Mouse (Mus musculus) embryo, embryonic 11 days (tissue): ENCODE results near the gene Prkcd.
A peak's percentile ranks its signal among the peaks of the same experiment; 100 is the strongest.

ENCODE experiments used
- DNase-seq: peaks from one replicate; pipeline ENCODE4 v3.0.0-alpha.2; 2015

The Prkcd gene

DNA sequence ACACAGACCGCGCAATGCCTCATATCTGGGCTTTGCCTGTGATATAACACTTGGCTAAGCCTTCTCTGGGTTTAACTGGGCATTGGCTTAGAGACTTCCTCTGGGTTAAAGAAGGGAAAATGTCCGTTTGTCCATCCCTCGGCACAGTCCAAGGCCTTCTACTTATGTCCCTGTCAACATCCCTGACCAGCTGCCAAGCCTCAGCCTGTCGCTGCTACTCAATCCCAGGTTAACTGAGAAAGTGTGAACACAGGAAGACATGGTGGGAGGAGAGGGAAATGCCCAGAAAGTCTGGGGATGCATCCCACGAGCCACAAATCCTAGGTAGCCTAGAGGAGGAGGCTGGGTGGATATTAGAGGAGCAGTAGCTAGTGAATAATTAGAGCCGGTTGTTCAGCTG is 7.7 kb upstream of the Prkcd start:
- DNase-seq: no peak

DNA sequence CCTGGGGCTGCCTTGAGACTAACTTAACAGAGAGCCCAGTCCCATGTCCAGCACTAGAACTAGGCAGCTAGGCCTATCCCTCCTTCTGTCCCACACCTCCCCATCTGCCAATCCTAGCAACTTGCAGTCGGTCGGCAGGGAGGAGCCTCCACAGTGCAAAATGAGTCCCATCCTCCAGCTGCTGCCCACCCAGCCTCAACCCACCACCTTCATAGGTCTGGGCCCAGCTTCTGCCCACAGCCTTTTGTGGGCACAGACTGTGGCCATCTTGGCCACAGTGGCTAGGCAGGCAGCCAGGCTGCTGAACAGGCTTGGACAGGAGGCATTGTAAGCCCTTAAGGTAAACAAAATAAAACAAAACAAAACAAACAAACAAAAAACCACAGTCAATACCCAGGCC is 5.8 kb upstream of the Prkcd start:
- DNase-seq: no peak

DNA sequence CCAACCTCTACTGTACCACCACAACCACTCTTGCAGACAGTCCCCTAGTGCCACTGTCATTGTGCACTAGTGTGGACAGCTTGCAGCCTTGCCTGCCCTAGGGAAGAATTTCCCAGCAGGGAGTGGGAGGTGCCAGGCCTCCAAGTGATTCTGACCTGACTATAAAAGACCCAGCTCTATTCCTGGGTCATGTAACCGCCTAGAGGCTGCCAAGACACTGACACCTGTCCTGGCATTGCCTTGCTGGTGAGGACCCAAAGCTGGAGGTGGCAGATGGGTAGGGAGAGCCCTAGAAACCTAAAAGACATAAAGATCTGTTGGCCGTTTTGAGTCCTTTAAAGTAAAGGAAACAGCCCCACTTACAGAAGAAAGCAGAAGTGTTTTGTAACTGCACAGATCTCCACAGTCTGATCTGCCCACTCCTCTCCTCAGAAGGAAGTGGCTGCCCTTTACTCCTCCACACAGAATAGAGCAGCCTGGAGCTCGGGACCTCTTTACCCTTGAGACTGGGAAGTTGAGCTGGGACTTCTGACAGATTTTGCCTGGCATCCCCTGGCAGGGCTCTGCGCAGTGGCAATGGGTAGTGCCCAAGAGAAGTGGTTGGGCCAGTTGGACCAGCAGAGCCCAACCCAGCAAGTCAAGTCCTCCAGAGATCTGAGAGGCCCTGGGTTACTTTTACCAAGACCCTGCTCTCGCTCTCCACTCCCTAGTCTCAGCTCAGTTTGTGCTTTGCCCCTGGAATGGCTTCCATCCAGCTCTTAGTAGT is 5.0 kb upstream of the Prkcd start:
- DNase-seq: no peak

DNA sequence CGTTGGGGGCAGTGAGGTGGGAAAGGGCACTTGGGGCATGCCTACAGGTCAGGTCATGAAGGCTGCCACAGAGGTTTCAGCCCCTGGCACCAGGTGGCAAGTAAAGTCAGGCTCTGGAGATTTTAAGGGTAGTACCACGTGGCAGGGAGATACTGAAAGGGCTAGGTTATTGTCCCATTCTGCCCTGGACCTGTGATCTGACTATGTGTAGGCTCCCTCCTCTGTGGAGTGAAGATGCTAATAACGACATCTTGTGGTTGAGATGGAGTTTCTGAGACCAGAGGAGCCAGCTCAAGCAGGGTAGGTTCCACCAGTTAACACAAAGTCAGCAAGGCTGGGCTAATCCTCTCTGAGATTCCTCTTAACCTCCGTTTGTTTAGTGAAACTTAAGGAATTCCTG is 3.8 kb upstream of the Prkcd start:
- no peak for DNase-seq

DNA sequence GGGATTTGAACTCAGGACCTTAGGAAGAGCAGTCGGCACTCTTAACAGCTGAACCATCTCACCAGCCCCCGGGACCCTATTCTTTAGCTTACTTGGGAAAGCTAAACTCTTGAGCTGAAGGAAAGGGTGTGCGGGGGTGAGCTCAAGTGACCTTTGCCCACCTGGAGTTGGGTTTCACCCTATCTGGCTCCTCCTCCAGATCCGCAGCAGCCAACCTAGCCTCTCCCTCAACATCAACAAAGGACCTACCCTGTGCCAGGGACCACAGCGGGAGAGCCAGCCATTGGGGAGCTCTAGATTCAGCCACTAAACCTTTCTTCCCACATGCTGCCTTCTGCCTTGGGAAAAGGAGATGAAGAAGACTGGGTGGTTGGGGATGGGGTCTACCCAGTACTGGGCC is 2.2 kb upstream of the Prkcd start:
- no peak for DNase-seq

DNA sequence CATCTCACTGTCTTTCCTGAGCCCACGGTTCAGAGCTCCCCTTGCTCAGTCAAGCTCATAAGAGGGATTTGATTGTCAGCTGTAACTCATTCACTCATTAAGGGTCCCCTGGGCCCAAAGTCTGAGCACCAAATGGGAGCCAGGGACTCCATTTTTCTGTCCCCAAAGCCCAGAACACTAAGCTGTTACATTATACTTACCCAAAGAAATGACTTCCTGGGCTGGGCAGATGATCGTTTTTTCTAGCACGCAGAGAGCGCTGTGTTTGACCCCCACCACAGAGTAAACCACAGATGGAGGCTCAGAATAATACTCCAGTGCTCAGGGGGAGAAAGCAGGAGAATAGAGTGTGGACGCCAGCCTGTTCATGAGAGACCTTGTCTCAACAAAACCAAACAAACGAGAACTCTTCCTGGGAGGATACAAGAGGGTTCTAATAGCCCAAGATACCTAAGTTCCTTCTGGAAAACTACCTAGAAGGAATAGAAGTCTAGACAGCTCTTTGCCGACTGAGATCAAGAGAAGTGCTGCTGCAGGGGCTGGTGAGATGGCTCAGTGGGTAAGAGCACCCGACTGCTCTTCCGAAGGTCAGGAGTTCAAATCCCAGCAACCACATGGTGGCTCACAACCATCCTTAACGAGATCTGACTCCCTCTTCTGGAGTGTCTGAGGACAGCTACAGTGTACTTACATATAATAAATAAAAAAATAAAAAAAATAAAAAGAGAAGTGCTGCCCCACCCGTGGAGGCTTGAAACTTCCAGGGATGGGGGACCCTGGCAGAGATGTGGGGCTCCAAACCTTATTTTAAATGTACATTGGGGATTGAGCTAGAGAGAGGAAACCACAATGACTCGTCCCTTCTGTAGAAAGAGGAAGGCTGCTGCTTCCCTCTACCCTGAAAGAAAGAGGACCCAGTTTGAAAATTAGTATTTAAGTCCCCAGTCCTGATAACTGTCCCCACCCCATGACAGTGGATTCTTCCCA is 1.0 kb upstream of the Prkcd start:
- DNase-seq: no peak

DNA sequence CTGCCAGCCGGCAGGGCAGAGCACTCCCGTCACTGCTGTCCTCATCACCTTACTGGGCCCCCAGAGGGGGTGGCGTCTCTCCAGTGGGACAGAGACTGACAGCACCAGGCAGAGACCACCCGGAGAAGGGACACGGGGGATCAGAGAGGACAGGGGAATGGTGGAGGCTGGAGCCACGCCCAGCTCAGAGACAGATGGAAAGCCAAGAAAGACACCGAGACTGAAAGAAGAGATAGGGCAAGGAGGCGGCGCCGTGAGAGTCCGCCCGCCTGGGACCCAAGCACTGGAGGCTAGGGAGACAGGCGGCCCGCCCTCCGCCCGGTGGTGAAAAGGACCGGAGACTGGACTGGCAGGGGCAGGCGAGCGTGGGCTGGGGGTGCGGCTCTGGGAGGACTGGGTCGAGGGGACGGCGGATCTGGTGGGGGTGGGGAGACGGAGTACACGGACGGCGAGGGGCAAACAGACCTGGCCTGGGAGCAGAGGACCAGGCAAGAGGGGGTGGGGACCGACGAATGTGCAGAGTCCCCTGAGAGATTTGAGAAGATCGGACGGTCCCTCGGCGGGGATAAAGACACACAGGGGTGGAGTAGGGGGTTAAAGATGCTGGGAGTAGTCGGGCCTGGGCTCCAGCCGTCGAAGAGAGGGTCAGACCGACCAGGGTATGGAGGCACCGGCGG is 741 bp downstream of the Prkcd start:
- DNase-seq: peak; percentile 72

DNA sequence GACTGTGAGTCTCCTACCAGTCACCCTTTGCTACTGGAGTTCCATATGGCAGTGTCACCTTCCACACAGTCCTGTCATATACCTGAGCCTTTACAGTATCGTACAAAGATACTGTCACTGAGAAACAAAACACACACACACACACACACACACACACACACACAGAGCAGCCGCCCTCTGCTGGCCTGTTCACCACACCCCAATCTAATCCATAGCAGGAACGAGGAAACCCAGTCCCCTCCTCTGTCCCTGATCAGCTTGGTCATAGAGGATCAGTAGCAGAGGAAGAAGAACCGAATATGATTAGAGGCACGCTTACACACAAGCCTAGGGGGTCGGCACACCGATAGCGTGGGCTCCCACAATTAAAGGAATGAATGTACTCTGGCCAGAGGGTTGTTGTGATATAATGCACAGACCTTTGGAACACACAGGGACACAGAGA is 1.7 kb downstream of the Prkcd start:
- DNase-seq: no peak

DNA sequence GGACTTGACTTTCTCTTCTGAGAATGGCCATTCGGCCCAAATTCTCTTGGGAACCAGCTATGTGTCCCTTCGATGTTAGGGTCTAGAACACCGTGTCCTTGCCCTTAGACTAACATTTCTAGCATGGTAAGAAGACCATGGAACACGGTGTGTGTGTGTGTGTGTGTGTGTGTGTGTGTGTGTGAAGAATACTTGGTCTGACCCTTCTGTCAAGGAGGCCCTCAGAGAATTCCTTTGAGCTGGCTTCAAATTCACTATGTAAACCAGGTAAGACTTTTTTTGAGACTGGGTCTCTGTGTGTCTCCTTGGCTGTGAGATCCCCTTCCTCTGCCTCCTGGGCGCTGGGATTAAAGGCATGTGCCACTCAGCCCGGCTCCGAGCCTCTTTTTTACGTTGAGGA is 3.5 kb downstream of the Prkcd start:
- no peak for DNase-seq

DNA sequence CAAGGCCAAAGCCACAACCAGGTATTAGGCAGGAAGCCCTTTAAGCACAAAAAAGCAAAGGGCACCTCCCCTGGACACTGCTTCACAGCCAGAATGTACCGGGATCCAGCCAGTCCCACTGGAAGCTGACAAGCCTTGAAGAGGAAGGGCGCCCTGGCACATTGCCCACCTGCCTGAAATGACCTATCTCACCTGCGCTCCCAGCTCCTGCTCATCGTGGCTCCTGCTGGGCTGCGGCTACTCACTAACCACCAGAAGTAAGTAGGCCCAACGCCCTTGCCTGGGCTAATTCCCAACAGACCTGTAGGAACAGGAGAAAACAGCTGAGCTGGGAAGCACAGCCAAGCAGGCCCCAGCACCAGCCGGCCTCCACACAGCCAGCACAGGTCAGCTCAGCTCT is 3.9 kb downstream of the Prkcd start:
- no peak for DNase-seq

DNA sequence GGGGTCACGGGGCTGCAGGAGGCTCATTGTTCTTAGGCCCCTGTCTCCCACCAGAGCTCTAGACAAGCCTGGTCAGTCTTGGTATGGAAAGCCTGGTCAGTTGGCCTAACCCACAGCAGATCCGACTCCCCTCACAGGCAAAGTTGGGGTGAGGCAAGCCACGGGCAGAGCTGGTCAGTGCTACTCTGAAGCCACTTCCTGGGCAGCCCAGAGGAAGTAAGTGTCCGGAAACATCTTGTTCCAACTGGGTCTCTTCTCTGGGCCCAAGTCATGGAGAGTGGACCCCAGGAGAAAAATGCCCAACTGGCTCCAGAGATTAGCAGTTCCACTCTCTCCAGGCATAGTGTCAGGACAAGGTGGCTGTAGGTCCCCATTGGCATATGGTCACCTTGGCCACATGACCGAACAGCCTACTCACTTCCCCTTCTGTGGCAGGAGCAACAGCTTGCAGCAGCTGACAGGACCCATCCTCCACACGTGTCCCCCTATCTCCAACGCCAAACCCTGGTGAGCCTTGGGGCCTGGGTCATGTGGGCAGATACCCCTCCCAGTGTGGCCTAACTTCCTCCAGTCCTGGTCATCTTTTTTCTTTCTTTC is 5.9 kb downstream of the Prkcd start:
- DNase-seq: no peak

DNA sequence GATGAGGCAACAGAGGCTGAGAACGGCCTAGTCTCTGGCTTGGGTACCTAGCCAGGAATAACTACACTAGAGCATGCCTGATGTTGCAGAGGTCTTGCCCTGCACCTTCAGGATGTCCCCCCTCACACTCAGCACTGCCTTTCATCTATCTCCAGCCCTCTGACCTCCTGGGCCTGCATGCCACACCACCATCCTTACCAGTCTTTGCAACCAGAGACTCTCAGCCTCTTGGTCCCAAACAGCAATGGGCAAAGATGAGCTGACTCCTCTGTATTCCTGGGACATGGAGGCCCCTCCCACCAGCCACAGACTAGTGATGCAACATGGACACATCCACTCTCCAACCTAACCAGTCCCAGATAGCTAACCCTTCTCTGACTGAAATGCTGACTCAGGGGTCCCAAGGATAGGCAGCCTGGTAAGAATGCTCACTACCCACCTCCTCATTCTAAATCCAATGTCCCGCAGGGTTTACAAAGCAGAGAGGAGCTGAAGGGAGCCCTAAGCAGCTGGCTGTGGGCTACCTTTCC is 7.2 kb downstream of the Prkcd start:
- DNase-seq: no peak

DNA sequence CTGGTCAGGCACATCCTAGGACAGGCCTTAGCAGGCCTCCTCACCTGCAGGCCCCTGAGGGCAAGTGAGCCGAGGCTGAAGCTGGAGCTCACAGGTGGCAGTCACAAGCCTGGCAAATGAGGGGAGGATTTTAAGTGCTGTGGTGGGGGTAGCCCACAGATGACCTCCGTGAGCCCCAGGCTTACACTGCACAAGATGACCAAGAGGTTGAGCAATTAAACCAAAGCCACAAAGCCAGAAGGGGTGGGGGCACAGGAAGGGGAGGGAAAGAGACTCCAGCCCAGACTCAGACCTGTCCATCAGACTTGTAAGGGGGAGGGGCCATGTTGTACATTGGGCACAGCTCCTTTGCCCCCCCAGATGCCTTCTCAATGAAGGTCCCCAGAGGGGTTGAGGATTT is 9.3 kb downstream of the Prkcd start:
- DNase-seq: no peak

DNA sequence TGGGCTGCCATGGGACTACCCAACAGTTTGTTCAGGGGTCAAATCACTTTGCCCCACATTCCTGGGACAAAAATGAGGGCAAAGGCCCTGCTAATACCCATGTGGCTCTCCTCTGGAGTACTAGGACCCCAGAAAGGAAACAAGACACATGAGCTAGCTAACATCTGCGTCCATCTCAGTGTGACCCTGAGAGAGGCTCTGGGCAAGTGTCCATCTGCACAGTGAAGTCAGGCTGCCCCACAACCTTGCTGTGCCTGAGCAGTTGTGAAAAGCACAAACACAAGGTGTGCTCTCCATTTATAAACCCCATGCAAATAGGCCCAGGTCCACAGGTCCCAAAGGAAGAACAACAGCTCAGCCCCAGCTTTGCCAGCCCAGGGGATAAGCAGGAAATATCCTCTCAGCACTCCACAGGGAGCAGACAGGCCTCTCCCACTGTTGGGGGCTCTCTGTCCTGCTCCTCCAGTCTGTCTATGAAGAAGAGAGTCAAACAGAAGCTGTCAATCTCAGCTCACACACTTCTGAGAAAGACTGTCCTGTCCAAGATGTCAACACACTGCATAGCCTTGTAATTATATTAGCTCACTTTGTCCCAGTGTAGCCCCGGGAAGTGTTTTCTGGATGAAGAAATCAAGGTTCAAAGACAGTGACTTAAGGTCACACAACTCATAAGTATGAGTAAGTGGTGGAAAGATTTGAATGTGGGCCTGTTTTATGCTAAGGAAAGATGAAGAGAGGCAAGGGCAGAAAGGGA is 12.9 kb downstream of the Prkcd start:
- DNase-seq: no peak

DNA sequence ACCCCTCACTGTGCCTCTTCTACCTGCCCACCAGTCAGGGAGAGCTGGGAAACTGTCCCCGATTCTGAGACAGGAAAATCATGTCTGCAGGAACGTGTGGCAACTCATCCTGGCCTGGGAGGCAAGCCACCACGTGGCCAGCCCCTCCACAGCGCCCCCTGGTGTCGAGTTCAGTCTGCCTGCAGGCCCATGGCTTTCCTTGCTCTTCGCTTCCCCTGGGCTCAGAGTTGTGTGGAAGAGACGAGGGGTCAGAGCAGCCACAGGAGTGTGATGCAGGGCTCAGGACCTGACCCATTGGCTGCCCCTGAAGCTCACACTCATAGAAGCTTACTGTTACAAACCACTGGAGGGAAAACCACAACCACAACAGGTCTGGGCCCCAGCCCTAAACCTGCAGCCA is 13.5 kb downstream of the Prkcd start:
- DNase-seq: peak; percentile 77

DNA sequence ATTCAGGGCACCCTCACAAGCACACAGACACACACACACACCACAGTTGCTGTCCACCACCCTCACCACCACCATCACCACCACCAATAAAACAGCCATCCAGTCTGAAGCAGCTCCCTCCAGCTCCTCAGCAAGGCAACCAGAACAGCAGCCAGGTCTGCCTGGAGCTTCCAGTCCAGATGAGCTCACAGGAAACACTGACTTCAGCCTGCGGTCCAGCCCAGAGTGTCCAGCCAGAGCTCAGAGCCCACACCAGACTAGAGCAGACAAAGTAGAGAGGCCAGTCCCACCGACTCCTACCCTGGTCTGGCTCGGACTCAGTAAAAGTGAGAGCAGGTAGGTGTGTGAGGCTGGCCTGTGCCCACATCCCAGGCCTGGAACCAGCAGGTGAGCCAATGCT is 15.1 kb downstream of the Prkcd start:
- no peak for DNase-seq

DNA sequence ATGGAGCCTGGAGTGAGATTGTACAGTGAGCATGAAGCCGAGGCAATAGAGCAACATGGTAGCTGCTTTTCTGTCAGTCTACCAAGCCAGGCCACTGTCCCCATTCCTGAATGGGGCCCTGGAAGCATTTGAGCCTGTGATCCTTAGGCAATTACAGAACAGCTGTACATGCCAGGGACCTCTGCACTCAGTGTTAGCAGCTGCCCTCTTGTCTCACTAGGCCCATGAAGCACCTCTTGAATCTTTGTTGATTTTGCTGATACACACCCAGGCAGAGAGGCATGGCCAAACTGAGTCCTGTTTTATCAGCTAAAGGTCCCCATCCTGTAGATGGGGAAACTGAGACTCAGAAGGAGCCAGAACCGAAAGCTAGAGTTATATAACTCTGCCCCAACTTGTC is 15.7 kb downstream of the Prkcd start:
- DNase-seq: no peak

DNA sequence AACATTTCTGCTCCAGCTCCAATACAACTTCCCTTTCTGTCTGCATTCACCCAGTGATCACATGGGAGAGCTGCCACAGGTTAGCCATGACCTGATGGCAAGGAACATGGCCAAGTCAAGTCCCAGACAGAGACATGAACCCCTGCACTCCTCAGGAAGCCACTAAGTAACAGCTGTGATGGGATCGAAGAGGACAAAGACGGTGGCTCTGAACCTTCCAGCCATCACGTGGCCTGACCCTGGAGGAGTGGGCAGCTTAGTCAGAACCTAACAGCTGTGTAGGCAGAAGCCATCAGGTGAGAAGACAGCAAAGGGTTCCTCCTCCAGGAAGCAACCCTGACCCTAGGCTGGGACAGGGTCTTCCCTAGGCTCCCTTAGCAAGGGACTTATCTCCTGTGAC is 16.5 kb downstream of the Prkcd start:
- DNase-seq: no peak

DNA sequence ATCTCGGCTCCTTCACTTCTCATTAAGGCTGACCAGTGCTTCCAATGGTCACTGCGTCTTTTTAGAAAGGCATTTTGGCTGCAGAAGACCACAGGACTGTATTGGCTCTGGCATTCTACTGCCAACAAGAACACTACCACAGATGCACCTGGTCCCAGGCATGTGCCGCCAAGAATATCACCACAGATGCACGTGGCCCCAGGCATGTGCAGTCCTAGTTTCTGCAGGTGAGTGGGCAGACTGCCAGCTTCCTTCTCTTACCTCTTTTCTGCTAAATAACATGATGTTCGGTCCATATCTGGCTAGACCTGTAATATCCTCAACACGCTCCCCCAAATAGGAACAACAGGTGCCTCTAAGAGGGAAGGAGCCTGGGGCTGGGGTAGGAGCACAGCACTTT is 17.8 kb downstream of the Prkcd start:
- DNase-seq: no peak

DNA sequence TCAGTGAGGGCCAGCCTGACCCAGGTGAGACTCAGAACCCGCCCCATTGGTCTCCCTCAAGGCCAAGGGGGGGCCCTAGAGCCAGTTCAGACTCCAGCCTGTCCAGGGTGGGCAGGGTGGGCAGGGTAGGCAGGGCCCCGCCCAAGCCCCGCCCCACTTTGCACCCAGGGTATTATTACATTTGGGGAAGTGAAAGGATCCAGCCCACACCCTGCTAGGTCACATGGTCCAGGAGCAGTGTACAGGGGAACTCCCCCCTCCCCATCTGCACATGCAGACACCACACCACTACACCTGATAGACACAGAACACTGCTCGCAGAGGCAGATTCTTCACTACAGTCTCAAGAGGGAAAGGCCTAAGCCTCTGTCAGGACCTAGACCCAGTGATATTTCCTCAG is 18.3 kb downstream of the Prkcd start:
- DNase-seq: no peak

DNA sequence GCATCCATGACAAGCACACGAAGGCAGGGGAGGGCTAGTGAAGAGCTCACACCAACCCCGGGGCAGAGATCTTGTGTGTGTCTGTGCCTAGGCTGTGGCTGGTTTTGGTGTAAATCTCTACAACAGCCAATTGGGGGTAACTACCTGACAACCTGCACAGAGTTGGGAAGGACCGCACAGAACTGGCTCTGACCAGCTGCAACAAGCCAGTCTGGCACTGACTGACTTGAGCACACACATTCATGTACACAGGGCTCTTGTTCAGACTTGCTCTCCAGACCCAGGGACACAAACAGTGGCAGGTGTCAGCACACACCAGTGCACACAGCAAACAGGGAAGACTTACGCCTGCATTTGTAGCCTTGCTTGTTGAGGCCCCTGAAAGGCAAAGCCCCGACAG is 19.2 kb downstream of the Prkcd start:
- no peak for DNase-seq

DNA sequence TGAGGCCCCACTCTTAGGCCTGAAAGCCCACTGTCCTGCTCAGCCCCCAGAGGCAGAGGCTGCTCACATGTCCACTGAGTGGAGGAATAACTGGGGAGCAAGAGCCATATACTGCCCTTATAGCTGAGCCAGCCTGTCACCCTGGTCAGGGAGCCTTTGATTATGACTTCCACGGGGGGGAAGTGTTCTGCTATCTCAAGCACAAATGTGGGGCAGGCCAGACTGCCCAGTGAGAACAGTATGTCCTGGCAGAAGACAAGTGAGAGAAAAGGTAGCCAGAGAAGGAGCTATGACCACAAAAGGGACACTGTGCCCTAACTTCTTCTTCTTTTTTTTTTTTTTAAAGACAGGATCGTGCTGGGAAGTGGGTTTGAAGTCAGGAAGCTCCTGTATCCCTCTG is 28.9 kb downstream of the Prkcd start:
- no peak for DNase-seq
